ENCODE assay signal across 14 mouse cellular contexts in genomic region chr6:61210061-61210737, GRCm38 (mm10). TPM values are rescaled to one million over a fixed set of nuclear protein-coding genes. Genes with fewer than 3 reads are reported as not detected.
DNase-seq lines count a peak whose midpoint lies in the region; ATAC-seq and TF ChIP-seq lines count a peak whose summit lies in the region.
"Had no signal": no experiment of that assay in that cellular context is flagged by ENCODE, and none has a peak within 500 bp of the region (broad histone marks: within the 10 kb centered on the region; RNA-seq: fewer than 3 reads in every experiment).

No protein-coding gene starts in this region.

- WGBS in lung, embryonic 14.5 days, result 65% methylated on average over 4 of the region's 4 CpGs
- 80% methylated on average over 4 of the region's 4 CpGs for WGBS in lung, adult 2 months
- 45% methylated on average over 4 of the region's 4 CpGs for WGBS in hindbrain, postnatal 0 days
- WGBS in neural tube, embryonic 15.5 days, result 55% methylated on average over 4 of the region's 4 CpGs

- H3K4me1 ChIP-seq in lung, embryonic 14.5 days (ENCODE audit: insufficient read depth), result peaks cover under 1% of the 10 kb centered on the region
- H3K4me1 ChIP-seq in lung, adult 2 months (ENCODE audit: control insufficient read depth, insufficient read depth, low read length), result no peaks in the 10 kb centered on the region
- no peaks in the 10 kb centered on the region for H3K4me1 ChIP-seq in hindbrain, postnatal 0 days (ENCODE audit: insufficient read depth, low read length)
- H3K4me1 ChIP-seq in neural tube, embryonic 15.5 days, result peaks cover 5% of the 10 kb centered on the region; the same call in 1 of the 2 replicates
- H3K4me1 ChIP-seq: limb, embryonic 15.5 days had no signal

- no peak overlapping the region for H3K27ac ChIP-seq in lung, embryonic 14.5 days (ENCODE audit: low read depth)
- no peak overlapping the region for H3K27ac ChIP-seq in hindbrain, postnatal 0 days
- H3K27ac ChIP-seq in neural tube, embryonic 15.5 days (replicated peaks), result 0 out of 2 replicates have a peak overlapping the region, but pooled peaks have one; percentile 48
- H3K27ac ChIP-seq: limb, embryonic 15.5 days had no signal

- no peaks in the 10 kb centered on the region for H3K9me3 ChIP-seq in lung, embryonic 14.5 days (ENCODE audit: low read depth, low read length)
- H3K9me3 ChIP-seq in hindbrain, postnatal 0 days (ENCODE audit: low read length), result no peaks in the 10 kb centered on the region
- no peaks in the 10 kb centered on the region for H3K9me3 ChIP-seq in neural tube, embryonic 15.5 days (replicated peaks)
- H3K9me3 ChIP-seq: limb, embryonic 15.5 days had no signal

- no peak overlapping the region for H3K9ac ChIP-seq in lung, embryonic 14.5 days
- no peak overlapping the region for H3K9ac ChIP-seq in hindbrain, postnatal 0 days (replicated peaks; ENCODE audit: low read length)
- H3K9ac ChIP-seq in neural tube, embryonic 15.5 days (replicated peaks), result no peak overlapping the region
- H3K9ac ChIP-seq: limb, embryonic 15.5 days had no signal

- no peak overlapping the region for H3K4me2 ChIP-seq in lung, embryonic 14.5 days
- no peak overlapping the region for H3K4me2 ChIP-seq in hindbrain, postnatal 0 days (ENCODE audit: low read depth, low read length)
- no peak overlapping the region for H3K4me2 ChIP-seq in neural tube, embryonic 15.5 days
- H3K4me2 ChIP-seq: limb, embryonic 15.5 days had no signal

- DNase-seq in embryo, embryonic 10.5 days (ENCODE audit: low spot score), result peak; percentile 50
- DNase-seq in embryo, embryonic 9.5 days (ENCODE audit: extremely low spot score), result no peak
- peak; percentile 35 for DNase-seq in lung, embryonic 14.5 days
- DNase-seq in lung, adult 2 months, result no peak
- peak; percentile 34 for DNase-seq in hindbrain, postnatal 0 days (ENCODE audit: low spot score)
- no peak for DNase-seq in right cerebral cortex, postnatal 25 days
- no peak for DNase-seq in spleen, postnatal 14 days (ENCODE audit: low spot score in 2 of 2)
- DNase-seq: gastrocnemius, postnatal 14 days; thymus, adult 18-20 months had no signal

- ATAC-seq in lung, embryonic 14.5 days (ENCODE audit: insufficient read depth), result no peak
- ATAC-seq in hindbrain, postnatal 0 days, result no peak
- ATAC-seq in neural tube, embryonic 15.5 days (ENCODE audit: low FRiP score), result peak; percentile 64
- ATAC-seq: activated CD4-positive, CD25-positive, alpha-beta regulatory T cell, adult 4 months; lung, postnatal 0 days had no signal

- H3K36me3 ChIP-seq in lung, embryonic 14.5 days (ENCODE audit: insufficient read depth), result no peaks in the 10 kb centered on the region
- no peaks in the 10 kb centered on the region for H3K36me3 ChIP-seq in hindbrain, postnatal 0 days (ENCODE audit: insufficient read depth, low read length)
- H3K36me3 ChIP-seq in neural tube, embryonic 15.5 days, result no peaks in the 10 kb centered on the region
- H3K36me3 ChIP-seq: limb, embryonic 15.5 days had no signal

- no peak overlapping the region for H3K4me3 ChIP-seq in lung, embryonic 14.5 days (ENCODE audit: low read depth, low read length)
- no peak overlapping the region for H3K4me3 ChIP-seq in lung, adult 2 months (replicated peaks; ENCODE audit: extremely low read depth, low read depth, low read length)
- no peak overlapping the region for H3K4me3 ChIP-seq in hindbrain, postnatal 0 days (ENCODE audit: low read length)
- H3K4me3 ChIP-seq in neural tube, embryonic 15.5 days (replicated peaks), result no peak overlapping the region
- H3K4me3 ChIP-seq: limb, embryonic 15.5 days had no signal

- TF ChIP-seq POLR2A in lung, adult 2 months (IDR thresholded peaks at IDR 0.05; ENCODE audit: borderline replicate concordance, extremely low read depth, low read depth, low read length), result no peak

- TF ChIP-seq CTCF in lung, embryonic 14.5 days (IDR thresholded peaks at IDR 0.05; ENCODE audit: low read depth), result no peak
- no peak for TF ChIP-seq CTCF in lung, adult 2 months (IDR thresholded peaks at IDR 0.05; ENCODE audit: insufficient read depth, low read length)
- no peak for TF ChIP-seq CTCF in hindbrain, postnatal 0 days (IDR thresholded peaks at IDR 0.05; ENCODE audit: low read depth)

- no peaks in the 10 kb centered on the region for H3K27me3 ChIP-seq in lung, embryonic 14.5 days (ENCODE audit: insufficient read depth, low read length)
- H3K27me3 ChIP-seq in hindbrain, postnatal 0 days (ENCODE audit: insufficient read depth, low read length), result no peaks in the 10 kb centered on the region
- H3K27me3 ChIP-seq in neural tube, embryonic 15.5 days (replicated peaks), result no peaks in the 10 kb centered on the region
- H3K27me3 ChIP-seq: limb, embryonic 15.5 days had no signal

RNA-seq across cellular contexts. Expression of gene Ccser1, which starts 30.1 kb away (rescaled TPM):
- 8.9 and 10.2 TPM in 2 replicates for polyA plus RNA-seq in lung, embryonic 14.5 days (2014; fragmentation: Nextera tagmentation; extraction: Ambion mirVana)
- 3.5 and 5.6 TPM in 2 replicates for polyA plus RNA-seq in lung, adult 2 months (2012; rRNA removed)
- 43.4 and 48.7 TPM in 2 replicates for total RNA-seq in hindbrain, postnatal 0 days (2014; rRNA removed)
- polyA plus RNA-seq in hindbrain, postnatal 0 days (2015; fragmentation: Nextera tagmentation; extraction: Ambion mirVana), result 12.1 and 14.9 TPM in 2 replicates
- polyA plus RNA-seq in neural tube, embryonic 15.5 days (2015; fragmentation: Nextera tagmentation; extraction: Ambion mirVana), result 19.2 and 25.3 TPM in 2 replicates
- total RNA-seq: monocyte, adult 5-6 weeks had no signal

Comparison
In these comparisons a context has a peak if more than half of its experiments do, and no peak if none do; other contexts are left out.
1. DNase-seq: peak in embryo, embryonic 10.5 days (single experiment), lung, embryonic 14.5 days (single experiment) and hindbrain, postnatal 0 days (single experiment); none in embryo, embryonic 9.5 days (single experiment), lung, adult 2 months (single experiment), right cerebral cortex, postnatal 25 days (single experiment) and spleen, postnatal 14 days (0 of 2).